In genomic region chr14:47649631-47650337, GRCm38 (mm10) we compare ENCODE assay signal across 8 mouse cellular contexts. TPM values are rescaled to one million over a fixed set of nuclear protein-coding genes. Genes with fewer than 3 reads are reported as not detected.
DNase-seq lines count a peak whose midpoint lies in the region; ATAC-seq and TF ChIP-seq lines count a peak whose summit lies in the region.

No protein-coding gene starts in this region.

- DNase-seq in testis, postnatal 14 days (ENCODE audit: low spot score) = no peak
- DNase-seq in gastrocnemius, postnatal 25 days = peak; percentile 77
- DNase-seq in liver, adult 2 months (ENCODE audit: extremely low read depth, low read depth, low spot score) = peak; percentile 51
- peak; percentile 30 for DNase-seq in midbrain, postnatal 0 days (ENCODE audit: low spot score)

- TF ChIP-seq POLR2A in testis, adult 2 months (IDR thresholded peaks at IDR 0.05; ENCODE audit: control insufficient read depth, low read depth, low read length) = 0 out of 2 replicates have a peak, but pooled peaks have one; percentile 24
- TF ChIP-seq POLR2A in cortical plate, adult 2 months (IDR thresholded peaks at IDR 0.05; ENCODE audit: extremely low read depth, insufficient read depth, low read length) = no peak
- TF ChIP-seq POLR2A in liver, adult 2 months (IDR thresholded peaks at IDR 0.05; ENCODE audit: extremely low read depth, insufficient read depth, low read length) = no peak

- H3K4me3 ChIP-seq in testis, adult 2 months (ENCODE audit: control insufficient read depth, low read depth, low read length) = peak overlapping the region; percentile 76
- peak overlapping the region; percentile 82 for H3K4me3 ChIP-seq in cortical plate, adult 2 months (ENCODE audit: insufficient read depth, low read length)
- H3K4me3 ChIP-seq in intestine, embryonic 15.5 days (replicated peaks) = peak overlapping the region; percentile 97
- H3K4me3 ChIP-seq in liver, adult 2 months (ENCODE audit: insufficient read depth, low read depth, low read length) = peak overlapping the region; percentile 75
- H3K4me3 ChIP-seq in midbrain, postnatal 0 days (ENCODE audit: low read depth, low read length) = peak overlapping the region; percentile 98
- peak overlapping the region; percentile 93 for H3K4me3 ChIP-seq in stomach, embryonic 16.5 days (replicated peaks; ENCODE audit: low read length)

- peaks cover 12% of the 10 kb centered on the region for H3K4me1 ChIP-seq in testis, adult 2 months (ENCODE audit: control insufficient read depth, insufficient read depth, low read length)
- H3K4me1 ChIP-seq in cortical plate, adult 2 months (ENCODE audit: control insufficient read depth, insufficient read depth, low read length) = peaks cover 2% of the 10 kb centered on the region; the same call in 1 of the 2 replicates
- peaks cover 8% of the 10 kb centered on the region for H3K4me1 ChIP-seq in intestine, embryonic 15.5 days (replicated peaks)
- peaks cover 7% of the 10 kb centered on the region for H3K4me1 ChIP-seq in liver, adult 2 months (ENCODE audit: control insufficient read depth, insufficient read depth, low read length)
- H3K4me1 ChIP-seq in midbrain, postnatal 0 days (ENCODE audit: insufficient read depth, low read length) = 0 out of 2 replicates have a peak, but pooled peaks cover 3% of the 10 kb centered on the region
- peaks cover 7% of the 10 kb centered on the region; the same call in 1 of the 2 replicates for H3K4me1 ChIP-seq in stomach, embryonic 16.5 days (ENCODE audit: control insufficient read depth, insufficient read depth, low read length)

- peak; percentile 90 for ATAC-seq in intestine, embryonic 15.5 days
- peak; percentile 84 for ATAC-seq in midbrain, postnatal 0 days (ENCODE audit: low FRiP score)
- ATAC-seq in stomach, embryonic 16.5 days (ENCODE audit: insufficient read depth, low FRiP score) = peak; percentile 86

- no peaks in the 10 kb centered on the region for H3K9me3 ChIP-seq in intestine, embryonic 15.5 days
- no peaks in the 10 kb centered on the region for H3K9me3 ChIP-seq in midbrain, postnatal 0 days (ENCODE audit: low read length)
- no peaks in the 10 kb centered on the region for H3K9me3 ChIP-seq in stomach, embryonic 16.5 days (replicated peaks; ENCODE audit: control insufficient read depth, low read length)

- WGBS in intestine, embryonic 15.5 days = under 1% methylated on average over 46 of the region's 46 CpGs
- under 1% methylated on average over 46 of the region's 46 CpGs for WGBS in liver, adult 2 months
- under 1% methylated on average over 44 of the region's 46 CpGs for WGBS in midbrain, postnatal 0 days
- WGBS in stomach, embryonic 16.5 days = under 1% methylated on average over 46 of the region's 46 CpGs

- H3K4me2 ChIP-seq in intestine, embryonic 15.5 days (replicated peaks) = peak overlapping the region; percentile 70
- H3K4me2 ChIP-seq in midbrain, postnatal 0 days (ENCODE audit: low read depth, low read length, poor library complexity, severe bottlenecking) = peak overlapping the region; percentile 79
- H3K4me2 ChIP-seq in stomach, embryonic 16.5 days (ENCODE audit: low read depth, low read length) = peak overlapping the region; percentile 67

- no peak for TF ChIP-seq CTCF in testis, adult 2 months (IDR thresholded peaks at IDR 0.05; ENCODE audit: control insufficient read depth, insufficient read depth, insufficient replicate concordance, low read depth, low read length)
- no peak for TF ChIP-seq CTCF in cortical plate, adult 2 months (IDR thresholded peaks at IDR 0.05; ENCODE audit: extremely low read depth, insufficient read depth, low read length)
- TF ChIP-seq CTCF in liver, adult 2 months (IDR thresholded peaks at IDR 0.05; ENCODE audit: low read depth, low read length) = no peak
- no peak for TF ChIP-seq CTCF in midbrain, postnatal 0 days (IDR thresholded peaks at IDR 0.05)

- peaks cover 13% of the 10 kb centered on the region; the same call in 1 of the 2 replicates for H3K79me2 ChIP-seq in liver, adult 2 months (ENCODE audit: control insufficient read depth, insufficient read depth, low read length)

- H3K9ac ChIP-seq in intestine, embryonic 15.5 days = peak overlapping the region; percentile 95
- H3K9ac ChIP-seq in liver, adult 2 months (ENCODE audit: low read depth, low read length) = peak overlapping the region; percentile 95
- peak overlapping the region; percentile 92 for H3K9ac ChIP-seq in midbrain, postnatal 0 days (replicated peaks; ENCODE audit: low read length, poor library complexity, severe bottlenecking)
- peak overlapping the region; percentile 97 for H3K9ac ChIP-seq in stomach, embryonic 16.5 days (ENCODE audit: low read length)

- H3K36me3 ChIP-seq in testis, adult 2 months (ENCODE audit: control insufficient read depth, insufficient read depth, low read length) = no peaks in the 10 kb centered on the region
- H3K36me3 ChIP-seq in intestine, embryonic 15.5 days = no peaks in the 10 kb centered on the region
- no peaks in the 10 kb centered on the region for H3K36me3 ChIP-seq in liver, adult 2 months (ENCODE audit: control insufficient read depth, insufficient read depth, low read length)
- no peaks in the 10 kb centered on the region for H3K36me3 ChIP-seq in midbrain, postnatal 0 days (ENCODE audit: insufficient read depth, low read length)
- H3K36me3 ChIP-seq in stomach, embryonic 16.5 days (ENCODE audit: control insufficient read depth, insufficient read depth, low read length) = no peaks in the 10 kb centered on the region

- H3K27me3 ChIP-seq in testis, adult 2 months (ENCODE audit: control insufficient read depth, insufficient read depth, low read length) = no peaks in the 10 kb centered on the region
- no peaks in the 10 kb centered on the region for H3K27me3 ChIP-seq in intestine, embryonic 15.5 days (replicated peaks)
- H3K27me3 ChIP-seq in liver, adult 2 months (ENCODE audit: control insufficient read depth, insufficient read depth, low read length) = no peaks in the 10 kb centered on the region
- no peaks in the 10 kb centered on the region for H3K27me3 ChIP-seq in midbrain, postnatal 0 days (ENCODE audit: insufficient read depth, low read length)
- H3K27me3 ChIP-seq in stomach, embryonic 16.5 days (ENCODE audit: control insufficient read depth, insufficient read depth, low read length) = no peaks in the 10 kb centered on the region

- H3K27ac ChIP-seq in testis, adult 2 months (ENCODE audit: control insufficient read depth, insufficient read depth, low read depth, low read length) = no peak overlapping the region
- peak overlapping the region; percentile 92 for H3K27ac ChIP-seq in cortical plate, adult 2 months (ENCODE audit: insufficient read depth, low read length)
- H3K27ac ChIP-seq in intestine, embryonic 15.5 days = peak overlapping the region; percentile 98
- peak overlapping the region; percentile 83 for H3K27ac ChIP-seq in liver, adult 2 months (replicated peaks; ENCODE audit: insufficient read depth, low read depth, low read length)
- H3K27ac ChIP-seq in midbrain, postnatal 0 days (ENCODE audit: low read depth, low read length) = peak overlapping the region; percentile 82
- peak overlapping the region; percentile 98 for H3K27ac ChIP-seq in stomach, embryonic 16.5 days (ENCODE audit: low read length)

RNA-seq across cellular contexts. Expression of gene Ktn1, which starts 1.5 kb away (rescaled TPM):
- polyA plus RNA-seq in testis, adult 2 months (2012; rRNA removed) = 1.1 and 1.2 TPM in 2 replicates
- 55.2 and 58.4 TPM in 2 replicates for polyA plus RNA-seq in cortical plate, adult 2 months (2012; rRNA removed)
- total RNA-seq in gastrocnemius, postnatal 25 days (2021) = 100 to 1,000 TPM; 158 to 175 TPM
- polyA plus RNA-seq in intestine, embryonic 15.5 days (2015; fragmentation: Nextera tagmentation; extraction: Ambion mirVana) = 40.8 and 54.5 TPM in 2 replicates
- total RNA-seq in liver, adult 2 months (2014; rRNA removed) = 14.2 and 18.4 TPM in 2 replicates
- 1.0 and 1.9 TPM in 2 replicates for polyA plus RNA-seq in liver, adult 2 months (2012; rRNA removed)
- total RNA-seq in midbrain, postnatal 0 days (2014; rRNA removed) = 31.1 and 50.6 TPM in 2 replicates
- polyA plus RNA-seq in midbrain, postnatal 0 days (2015; fragmentation: Nextera tagmentation; extraction: Ambion mirVana) = 55.1 and 69.0 TPM in 2 replicates
- polyA plus RNA-seq in stomach, embryonic 16.5 days (2015; fragmentation: Nextera tagmentation; extraction: Ambion mirVana) = 48.9 and 63.6 TPM in 2 replicates

Comparison
In these comparisons a context has a peak if more than half of its experiments do, and no peak if none do; other contexts are left out.
1. RNA of gene Ktn1, which starts 1.5 kb away (polyA plus RNA-seq): 55.1 to 69.0 TPM in midbrain, postnatal 0 days, 48.9 to 63.6 TPM in stomach, embryonic 16.5 days, 55.2 to 58.4 TPM in cortical plate, adult 2 months and 40.8 to 54.5 TPM in intestine, embryonic 15.5 days; 1.0 to 1.9 TPM in liver, adult 2 months and 1.1 to 1.2 TPM in testis, adult 2 months; every median in the first group is over 10 times any median in the second.
2. Peak in every context shown above with its lines, with median percentiles within 50 percentile points of each other: H3K4me3 ChIP-seq, ATAC-seq, H3K4me2 ChIP-seq and H3K9ac ChIP-seq.